Mouse (Mus musculus) CH12.LX (cell line): ENCODE results near the gene Magea2.
"Not testable (repeated sequence)": the region's sequence is repeated elsewhere in the genome, so short reads cannot be mapped to it uniquely, and the experiment has no call there.

ENCODE experiments used
- POLR2A ChIP-seq: IDR thresholded peaks from 2 replicates; pipeline ENCODE4 v1.6.1; 2011; ENCODE audit warnings: low read depth, mild to moderate bottlenecking, improper control_type of control experiment, low read length
- RCOR1 ChIP-seq: conservative IDR thresholded peaks from 2 replicates; pipeline ENCODE4 v1.6.1; 2012; ENCODE audit warnings: low read depth, mild to moderate bottlenecking, inconsistent platforms, low read length, improper control_type of control experiment

- TF ChIP-seq POLR2A, RCOR1: not testable (repeated sequence)
Measured at GRCm38 (mm10) chrX:155089693-155090092, 3.8 kb downstream of the Magea2 start, which contains the start of gene Magea1.
